Mouse (Mus musculus) neural tube, embryonic 14.5 days (tissue): ENCODE data around the gene Zfp385c. TPM values are rescaled to one million over a fixed set of nuclear protein-coding genes. Genes with fewer than 3 reads are reported as not detected.
"Not testable (repeated sequence)": the region's sequence is repeated elsewhere in the genome, so short reads cannot be mapped to it uniquely, and the experiment has no call there.

Source experiments
- ATAC-seq: fragments of 200-750 bp; cut with Nextera tagmentation; 2 replicates; pipeline ENCODE4 v1.8.0; 2017; ENCODE audit warnings: low read depth, mild to moderate bottlenecking, moderate TSS enrichment, moderate library complexity
- H3K27ac ChIP-seq: fragments of 300-500 bp; sonication (generic); 2 replicates; pipeline ENCODE4 v1.5.1; 2014; ENCODE audit warnings: low read depth, mild to moderate bottlenecking, control low read depth, low read length, moderate library complexity, mixed read lengths
- H3K27me3 ChIP-seq: fragments of 300-500 bp; sonication (generic); 2 replicates; pipeline ENCODE4 v1.6.1; 2014; ENCODE audit warnings: low read length; ENCODE audit not compliant: control insufficient read depth, insufficient read depth
- H3K36me3 ChIP-seq: fragments of 300-500 bp; sonication (generic); 2 replicates; pipeline ENCODE4 v1.6.1; 2014; ENCODE audit warnings: low read length, mixed read lengths; ENCODE audit not compliant: control insufficient read depth, insufficient read depth
- H3K4me1 ChIP-seq: fragments of 300-500 bp; sonication (generic); 2 replicates; pipeline ENCODE4 v1.6.1; 2014; ENCODE audit warnings: low read length; ENCODE audit not compliant: control insufficient read depth, insufficient read depth
- H3K4me2 ChIP-seq: fragments of 300-500 bp; sonication (generic); 2 replicates; pipeline ENCODE4 v1.6.1; 2014; ENCODE audit warnings: mild to moderate bottlenecking, low read depth, low read length, control low read depth
- H3K4me3 ChIP-seq: fragments of 300-500 bp; sonication (generic); 2 replicates; pipeline ENCODE4 v1.5.1; 2014; ENCODE audit warnings: low read depth, low read length, control low read depth, mixed read lengths
- H3K9ac ChIP-seq: fragments of 300-500 bp; sonication (generic); replicated peaks from 2 replicates; pipeline ENCODE4 v1.6.1; 2014; ENCODE audit warnings: low read depth, mild to moderate bottlenecking, control low read depth, low read length, mixed read lengths
- H3K9me3 ChIP-seq: fragments of 300-500 bp; sonication (generic); 2 replicates; pipeline ENCODE4 v1.6.1; 2016; ENCODE audit warnings: low read length; ENCODE audit not compliant: control insufficient read depth
- WGBS: fragments of 180-500 bp; shearing (Covaris S2); extraction: QIAGEN DNeasy Blood & Tissue Kit; methylation state at CpG from one replicate; pipeline ENCODE4 v1.1.7; 2014; 5-methylcytosine and 5-hydroxymethylcytosine counted together
- polyA plus RNA-seq: library from polyadenylated mRNA; unstranded; fragments of >200 nt; fragmentation: Nextera tagmentation; extraction: Ambion mirVana; gene quantifications from 2 replicates; pipeline ENCODE4 v1.2.1, GENCODE M21; 2014

The Zfp385c gene
- polyA plus RNA-seq, 1 experiment from 2014 or later: 0.50 TPM

DNA sequence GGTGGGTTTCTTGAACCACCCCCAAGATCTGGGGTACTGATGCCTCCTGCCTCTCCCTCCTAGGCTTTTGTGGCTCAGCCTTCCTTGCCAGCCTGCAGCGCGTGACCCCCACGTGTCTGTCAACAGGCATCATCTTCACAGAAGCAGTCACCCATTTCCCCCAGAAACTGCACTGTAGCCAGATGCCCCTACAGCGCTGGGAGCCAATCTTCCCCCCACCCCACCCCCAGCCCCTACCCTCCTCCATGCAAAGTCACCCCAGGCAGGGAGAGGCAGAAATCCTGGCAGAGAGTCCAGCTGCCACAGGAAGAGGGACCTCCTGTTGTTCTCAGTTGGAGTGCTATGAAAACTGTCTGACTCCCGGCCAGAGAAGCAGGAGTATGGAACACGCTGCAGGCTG is 35.8 kb downstream of the Zfp385c start:
- H3K4me2 ChIP-seq: no peak overlapping the region
- no peak overlapping the region for H3K27ac ChIP-seq
- no peak overlapping the region for H3K9ac ChIP-seq
- 18% methylated on average over 6 of the region's 6 CpGs for WGBS
- H3K36me3 ChIP-seq: no peaks in the 10 kb centered on the region
- H3K4me1 ChIP-seq: no peaks in the 10 kb centered on the region
- no peak overlapping the region for H3K4me3 ChIP-seq
- H3K27me3 ChIP-seq: no peaks in the 10 kb centered on the region
- H3K9me3 ChIP-seq: no peaks in the 10 kb centered on the region
- ATAC-seq: no peak

DNA sequence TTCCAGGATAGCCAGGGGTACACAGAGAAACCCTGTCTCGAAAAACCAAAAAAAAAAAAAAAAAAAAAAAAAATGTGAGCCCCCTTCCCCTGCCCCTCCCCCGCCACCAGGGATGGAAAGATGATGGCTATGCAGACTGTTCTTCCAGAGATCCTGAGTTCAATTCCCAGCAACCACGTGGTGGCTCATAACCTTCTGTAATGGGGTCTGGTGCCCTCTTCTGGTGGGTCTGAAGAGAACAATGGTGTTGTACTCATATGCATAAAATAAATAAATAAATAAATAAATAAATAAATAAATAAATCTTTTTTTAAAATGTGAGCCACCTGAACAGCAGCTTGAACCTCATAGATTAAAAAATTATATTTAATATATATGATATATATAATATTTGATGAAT is 36.7 kb downstream of the Zfp385c start:
- not testable (repeated sequence) for H3K27ac ChIP-seq, ATAC-seq, H3K9ac ChIP-seq, H3K4me1 ChIP-seq, H3K27me3 ChIP-seq, H3K9me3 ChIP-seq, H3K4me3 ChIP-seq, H3K36me3 ChIP-seq, H3K4me2 ChIP-seq
- 50% methylated on average over 2 of the region's 3 CpGs for WGBS

DNA sequence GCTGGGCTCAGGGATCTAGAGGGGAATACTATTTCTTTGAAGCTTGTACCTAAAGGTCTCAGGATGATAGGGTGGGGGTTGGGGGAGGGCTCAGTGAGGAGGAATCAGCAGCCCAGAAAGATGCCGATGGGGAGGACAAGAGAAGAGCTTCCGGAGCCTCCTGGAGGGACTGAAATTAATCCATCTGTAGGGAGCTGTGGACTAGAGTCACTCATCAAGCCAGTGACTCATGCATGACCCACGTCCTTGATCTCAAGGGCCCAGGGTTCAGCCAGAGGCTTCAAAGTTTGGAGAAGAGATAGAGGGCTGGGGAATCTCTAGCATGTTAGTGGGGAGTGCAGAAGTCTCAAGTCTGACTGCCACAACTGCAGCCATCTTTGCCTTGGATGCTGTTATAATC is 40.5 kb downstream of the Zfp385c start:
- 37% methylated on average over 3 of the region's 3 CpGs for WGBS
- no peak overlapping the region for H3K4me3 ChIP-seq
- H3K4me2 ChIP-seq: no peak overlapping the region
- ATAC-seq: no peak
- H3K27me3 ChIP-seq: 0 out of 2 replicates have a peak, but pooled peaks cover 4% of the 10 kb centered on the region
- no peaks in the 10 kb centered on the region for H3K36me3 ChIP-seq
- H3K27ac ChIP-seq: no peak overlapping the region
- H3K9ac ChIP-seq: no peak overlapping the region
- H3K9me3 ChIP-seq: no peaks in the 10 kb centered on the region
- H3K4me1 ChIP-seq: no peaks in the 10 kb centered on the region

DNA sequence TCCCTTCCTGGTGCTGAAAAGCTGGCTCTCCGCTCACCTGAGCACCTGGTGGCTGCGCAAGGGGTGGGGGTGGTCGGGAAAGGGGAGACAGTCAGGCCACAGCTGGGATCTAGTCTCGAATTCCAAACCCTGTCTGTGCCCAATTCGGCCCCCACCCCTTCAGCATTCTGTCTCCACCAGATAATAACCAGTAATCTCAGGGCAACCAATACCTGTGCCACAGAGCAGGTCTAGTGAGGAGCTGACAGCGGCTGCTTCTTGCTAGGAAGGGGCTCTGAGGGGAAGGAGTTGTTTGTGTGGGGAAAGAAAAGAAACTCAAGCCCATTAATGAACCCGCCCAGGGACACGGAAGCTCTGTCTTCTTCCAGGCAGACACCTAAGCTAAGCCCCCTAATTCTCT is 41.0 kb downstream of the Zfp385c start:
- WGBS: 32% methylated on average over 8 of the region's 8 CpGs
- no peak for ATAC-seq

DNA sequence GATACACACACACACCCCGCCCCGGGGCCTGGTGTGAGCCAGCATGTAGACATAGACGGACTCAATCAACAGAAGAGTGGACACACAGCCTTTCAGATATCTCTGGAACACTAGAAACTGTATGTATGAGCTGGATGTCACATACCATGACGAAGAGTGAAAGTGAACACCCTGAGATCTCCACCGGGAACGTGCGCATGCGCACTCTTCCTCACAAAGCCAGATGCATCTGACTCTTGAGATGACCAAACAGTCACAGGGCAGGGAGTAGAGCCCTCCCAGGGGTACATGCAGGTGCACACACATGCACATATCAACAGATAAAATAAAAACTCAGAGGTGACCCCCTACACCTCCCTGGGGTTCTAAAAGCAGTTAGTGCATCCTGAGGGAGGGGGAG is 43.9 kb downstream of the Zfp385c start:
- Histone ChIP-seq H3K36me3 (no peaks in the 10 kb centered on the region), H3K4me3 (no peak overlapping the region), H3K27me3 (0 out of 2 replicates have a peak, but pooled peaks cover 4% of the 10 kb centered on the region), H3K4me2 (no peak overlapping the region), H3K9ac (no peak overlapping the region), H3K9me3 (no peaks in the 10 kb centered on the region), H3K27ac (no peak overlapping the region), H3K4me1 (0 out of 2 replicates have a peak, but pooled peaks cover 3% of the 10 kb centered on the region)
- no peak for ATAC-seq
- WGBS: 93% methylated on average over 8 of the region's 8 CpGs

More for the DNA sequence above, 41.0 kb downstream of the Zfp385c start:
- H3K4me3 ChIP-seq: no peak overlapping the region
- no peaks in the 10 kb centered on the region for H3K4me1 ChIP-seq
- H3K9ac ChIP-seq: no peak overlapping the region
- H3K4me2 ChIP-seq: no peak overlapping the region
- H3K27ac ChIP-seq: no peak overlapping the region
- H3K27me3 ChIP-seq: 0 out of 2 replicates have a peak, but pooled peaks cover 4% of the 10 kb centered on the region
- no peaks in the 10 kb centered on the region for H3K36me3 ChIP-seq
- no peaks in the 10 kb centered on the region for H3K9me3 ChIP-seq

DNA sequence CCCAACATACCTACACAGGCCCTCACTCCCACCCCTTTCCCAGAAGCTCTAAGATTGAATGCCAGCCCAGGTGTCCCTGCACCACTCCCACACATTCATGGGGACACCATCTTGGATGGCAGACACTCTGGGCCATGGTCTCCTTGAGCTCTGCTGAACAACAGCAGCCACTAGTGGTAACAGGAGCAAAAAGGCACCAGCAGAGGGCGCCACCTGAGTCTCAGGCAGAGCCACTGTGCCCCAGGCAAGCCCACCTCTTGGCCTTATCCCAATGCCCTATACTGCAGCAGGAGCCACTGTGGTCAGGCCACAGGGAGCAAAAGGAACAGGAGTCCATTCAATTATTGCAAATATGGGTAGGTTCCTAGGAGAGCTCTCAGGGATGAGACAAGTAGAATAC is 46.0 kb downstream of the Zfp385c start:
- Histone ChIP-seq H3K4me2 (no peak overlapping the region), H3K27me3 (0 out of 2 replicates have a peak, but pooled peaks cover 4% of the 10 kb centered on the region), H3K9me3 (no peaks in the 10 kb centered on the region), H3K4me1 (0 out of 2 replicates have a peak, but pooled peaks cover 3% of the 10 kb centered on the region), H3K4me3 (no peak overlapping the region), H3K36me3 (no peaks in the 10 kb centered on the region), H3K27ac (no peak overlapping the region), H3K9ac (no peak overlapping the region)
- no peak for ATAC-seq
- 9% methylated on average over 1 of the region's 1 CpGs for WGBS

DNA sequence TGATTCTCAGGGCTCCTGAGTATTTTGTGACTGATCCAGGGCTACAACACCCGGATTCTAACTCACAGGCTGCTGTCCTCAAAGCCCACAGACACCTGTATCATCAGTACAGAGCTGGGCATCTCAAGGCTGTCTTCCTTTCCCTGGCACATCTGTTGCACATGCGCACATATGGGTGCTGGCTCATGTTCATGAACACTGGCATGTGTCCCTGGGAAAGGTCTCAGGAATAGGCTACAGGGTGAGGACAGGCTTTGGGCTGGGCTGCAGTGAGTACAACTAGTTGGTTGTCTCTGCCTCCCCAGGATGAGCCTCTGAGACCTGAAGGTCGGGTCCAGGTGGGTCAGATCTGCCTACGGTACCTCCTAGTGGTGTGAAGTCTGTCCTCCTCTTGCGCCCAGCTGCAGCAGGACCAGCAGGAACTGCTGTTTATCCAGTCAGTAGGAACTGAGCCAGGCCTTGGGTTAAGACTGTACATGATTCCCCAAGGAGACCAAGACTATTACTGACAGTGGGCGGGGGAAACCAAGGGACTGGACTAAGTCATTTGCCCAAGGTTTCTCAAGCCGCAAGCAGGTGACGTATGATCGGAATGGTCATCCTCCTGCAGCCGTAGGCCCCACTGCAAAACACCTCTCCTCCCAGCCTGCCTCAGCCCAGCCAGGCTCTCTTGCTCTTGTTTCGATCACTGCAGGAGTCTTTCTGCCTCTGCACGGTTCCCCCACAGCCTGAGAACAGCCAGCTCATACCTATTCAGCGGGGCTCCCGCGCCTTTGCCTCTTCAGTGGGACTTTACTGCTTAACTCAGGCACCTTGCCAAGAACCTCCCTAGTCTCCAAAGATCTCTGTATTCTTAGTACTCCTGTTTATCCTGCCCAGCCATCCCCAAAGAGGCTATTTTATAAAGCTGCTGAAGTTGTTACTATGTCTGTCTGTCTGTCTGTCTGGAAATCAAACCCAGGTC is 48.4 kb downstream of the Zfp385c start:
- Histone ChIP-seq H3K4me2 (no peak overlapping the region), H3K27me3 (0 out of 2 replicates have a peak, but pooled peaks cover 2% of the 10 kb centered on the region), H3K4me3 (no peak overlapping the region), H3K9me3 (no peaks in the 10 kb centered on the region), H3K4me1 (0 out of 2 replicates have a peak, but pooled peaks cover 6% of the 10 kb centered on the region), H3K36me3 (no peaks in the 10 kb centered on the region), H3K9ac (0 out of 2 replicates have a peak overlapping the region, but pooled peaks have one; percentile 25), H3K27ac (peak overlapping the region; percentile 28; the same call in 1 of the 2 replicates)
- WGBS: 65% methylated on average over 15 of the region's 15 CpGs
- ATAC-seq: peak; percentile 63; the same call in 1 of the 2 replicates

DNA sequence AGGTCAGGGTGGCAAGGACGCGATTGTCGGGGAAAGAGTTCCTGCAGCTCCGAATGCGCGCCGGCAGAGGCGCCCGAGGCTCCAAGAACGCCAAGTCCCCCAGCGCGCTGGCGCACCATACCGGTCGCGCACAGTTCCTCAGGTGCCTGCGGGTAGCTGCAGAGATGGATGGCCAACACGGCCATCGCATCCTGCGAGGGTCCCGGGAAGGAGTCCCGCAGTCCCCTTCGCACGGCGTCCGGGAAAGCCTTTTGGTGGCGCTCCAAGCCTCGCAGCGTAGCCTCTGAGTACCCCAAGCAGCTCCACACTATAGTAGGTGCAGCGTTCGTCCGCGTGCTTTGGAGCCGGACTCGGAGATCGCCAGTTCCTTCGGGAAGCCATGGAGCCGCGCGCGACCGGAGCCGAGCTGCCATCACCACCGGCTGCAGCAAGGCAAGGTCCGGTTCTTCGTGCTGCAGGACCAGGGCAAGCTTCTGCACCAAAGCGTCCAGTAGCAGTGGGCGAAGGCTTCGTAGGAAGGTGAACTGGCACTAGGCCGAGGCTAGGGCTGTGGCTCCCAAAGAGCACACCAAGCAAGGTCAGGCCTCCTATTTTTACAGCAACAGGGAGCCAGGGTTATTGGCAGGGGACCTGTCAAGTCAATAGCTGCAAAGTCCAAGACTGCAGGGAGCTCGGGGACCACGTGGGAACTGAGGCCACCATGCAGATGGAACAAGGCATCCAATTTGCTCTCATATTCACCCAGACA is 51.9 kb downstream of the Zfp385c start:
- no peak overlapping the region for H3K27ac ChIP-seq
- 0 out of 2 replicates have a peak, but pooled peaks cover 2% of the 10 kb centered on the region for H3K27me3 ChIP-seq
- H3K36me3 ChIP-seq: no peaks in the 10 kb centered on the region
- ATAC-seq: peak; percentile 38
- 0 out of 2 replicates have a peak, but pooled peaks cover 6% of the 10 kb centered on the region for H3K4me1 ChIP-seq
- peak overlapping the region; percentile 38 for H3K4me3 ChIP-seq
- WGBS: 7% methylated on average over 52 of the region's 52 CpGs
- H3K4me2 ChIP-seq: peak overlapping the region; percentile 69
- peak overlapping the region; percentile 52 for H3K9ac ChIP-seq
- H3K9me3 ChIP-seq: no peaks in the 10 kb centered on the region
